Mouse (Mus musculus) limb, embryonic 14.5 days (tissue): ENCODE measurements around the gene Csf3. TPM values are rescaled to one million over a fixed set of nuclear protein-coding genes. Genes with fewer than 3 reads are reported as not detected.
"Not testable (repeated sequence)": the region's sequence is repeated elsewhere in the genome, so short reads cannot be mapped to it uniquely, and the experiment has no call there.

Experiments used
- ATAC-seq: fragments of 200-750 bp; cut with Nextera tagmentation; 2 replicates; pipeline ENCODE4 v1.8.0; 2017; ENCODE audit warnings: low read depth, moderate number of reproducible peaks, moderate TSS enrichment; ENCODE audit not compliant: low FRiP score
- DNase-seq: peaks from one replicate; pipeline ENCODE4 v3.0.0-alpha.2; 2015; ENCODE audit warnings: low spot score
- H3K27ac ChIP-seq: fragments of 300-500 bp; sonication (generic); replicated peaks from 2 replicates; pipeline ENCODE4 v1.5.1; 2014; ENCODE audit warnings: low read depth, mild to moderate bottlenecking, low read length, moderate library complexity, mixed read lengths
- H3K27me3 ChIP-seq: fragments of 300-500 bp; sonication (generic); 2 replicates; pipeline ENCODE4 v1.6.1; 2014; ENCODE audit warnings: low read length, mixed read lengths; ENCODE audit not compliant: control insufficient read depth, insufficient read depth
- H3K36me3 ChIP-seq: fragments of 300-500 bp; sonication (generic); 2 replicates; pipeline ENCODE4 v1.6.1; 2014; ENCODE audit warnings: mild to moderate bottlenecking, low read length, moderate library complexity, mixed read lengths; ENCODE audit not compliant: control insufficient read depth, insufficient read depth
- H3K4me1 ChIP-seq: fragments of 300-500 bp; sonication (generic); 2 replicates; pipeline ENCODE4 v1.6.1; 2014; ENCODE audit warnings: antibody characterized with exemption, low read length, mixed read lengths; ENCODE audit not compliant: control insufficient read depth, insufficient read depth
- H3K4me2 ChIP-seq: fragments of 300-500 bp; sonication (generic); replicated peaks from 2 replicates; pipeline ENCODE4 v1.6.1; 2014; ENCODE audit warnings: low read depth, mild to moderate bottlenecking, low read length, moderate library complexity; ENCODE audit not compliant: severe bottlenecking
- H3K4me3 ChIP-seq: fragments of 300-500 bp; sonication (generic); replicated peaks from 2 replicates; pipeline ENCODE4 v1.5.1; 2014; ENCODE audit warnings: low read length
- H3K9ac ChIP-seq: fragments of 300-500 bp; sonication (generic); 2 replicates; pipeline ENCODE4 v1.6.1; 2014; ENCODE audit warnings: mild to moderate bottlenecking, low read depth, low read length, moderate library complexity; ENCODE audit not compliant: severe bottlenecking
- H3K9me3 ChIP-seq: fragments of 300-500 bp; sonication (generic); 2 replicates; pipeline ENCODE4 v1.6.1; 2016; ENCODE audit warnings: low read length; ENCODE audit not compliant: control insufficient read depth
- POLR2A ChIP-seq: fragments of 200-500 bp; IDR thresholded peaks from 2 replicates; pipeline ENCODE4 v1.8.0; 2012; ENCODE audit warnings: inconsistent platforms, mild to moderate bottlenecking, moderate library complexity, borderline replicate concordance; ENCODE audit not compliant: insufficient read depth, insufficient read length; ENCODE audit errors: extremely low read depth
- WGBS: fragments of 180-500 bp; shearing (Covaris S2); extraction: QIAGEN DNeasy Blood & Tissue Kit; methylation state at CpG from one replicate; pipeline ENCODE4 v1.1.7; 2014; 5-methylcytosine and 5-hydroxymethylcytosine counted together
- polyA plus RNA-seq, 2 experiments: library from polyadenylated mRNA; depleted of rRNA in 1 of 2; stranded (reverse) in 1 of 2; unstranded in 1 of 2; fragments of >200 nt; fragmentation: Nextera tagmentation in 1 of 2; extraction: Ambion mirVana in 1 of 2; gene quantifications; 2 replicates each; pipeline versions ENCODE4 v1.2.1 to v1.2.3; 2012 to 2014

Csf3 gene
- 0.11 TPM in 1 of 2 replicates, not detected in the other for polyA plus RNA-seq (2012; rRNA removed)
- polyA plus RNA-seq (2014; fragmentation: Nextera tagmentation; extraction: Ambion mirVana) = not detected in 2 replicates

- 0 out of 2 replicates have a peak, but pooled peaks cover 4% of the 10 kb centered on the region for H3K4me1 ChIP-seq
- no peak for ATAC-seq
- H3K4me2 ChIP-seq = no peak within 1 kb of the TSS
- no peak within 1 kb of the TSS for H3K4me3 ChIP-seq
- WGBS = 31% methylated on average over 10 of the region's 10 CpGs
- H3K36me3 ChIP-seq = peaks cover 30% of the 10 kb centered on the region
- no peak within 1 kb of the TSS for H3K27ac ChIP-seq
- H3K27me3 ChIP-seq = no peaks in the 10 kb centered on the region
- no peak for TF ChIP-seq POLR2A
- H3K9ac ChIP-seq = no peak within 1 kb of the TSS
- no peak for DNase-seq
- H3K9me3 ChIP-seq = no peaks in the 10 kb centered on the region
Observed at GRCm38 (mm10) chr11:98701213-98701670, at the start of gene Csf3. TSS of gene Csf3 (plus strand) at chr11:98701263.

GRCm38 (mm10) chr11:98655076-98655475 is 46.0 kb upstream of the Csf3 start:
- not testable (repeated sequence) for ATAC-seq, DNase-seq, H3K27me3 ChIP-seq, H3K9ac ChIP-seq, H3K4me3 ChIP-seq, H3K9me3 ChIP-seq, H3K27ac ChIP-seq, H3K4me2 ChIP-seq, H3K4me1 ChIP-seq, H3K36me3 ChIP-seq
- 9% methylated on average over 6 of the region's 7 CpGs for WGBS

DNA sequence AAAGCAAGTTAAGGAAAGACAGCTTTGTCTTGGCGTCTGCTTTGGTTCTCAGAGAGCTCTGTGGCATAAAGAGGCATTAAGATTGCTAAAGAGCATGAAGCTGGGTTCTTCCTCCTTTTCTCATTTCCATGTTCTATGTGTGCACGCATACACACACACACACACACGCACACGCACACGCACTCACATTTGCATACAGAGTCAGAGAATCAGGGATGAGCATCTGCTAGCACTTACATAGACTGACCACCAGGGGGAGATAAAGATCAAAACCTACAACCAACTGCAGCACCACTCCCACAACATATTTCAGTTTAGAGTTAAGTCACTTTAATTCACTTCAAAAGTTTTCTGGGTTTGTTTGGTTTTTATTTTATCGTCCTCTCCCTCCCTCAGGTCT is 40.5 kb upstream of the Csf3 start:
- no peaks in the 10 kb centered on the region for H3K4me1 ChIP-seq
- TF ChIP-seq POLR2A = no peak
- peak; percentile 77 for DNase-seq
- no peak overlapping the region for H3K9ac ChIP-seq
- no peak overlapping the region for H3K27ac ChIP-seq
- 8% methylated on average over 6 of the region's 6 CpGs for WGBS
- H3K4me2 ChIP-seq = no peak overlapping the region
- no peaks in the 10 kb centered on the region for H3K27me3 ChIP-seq
- no peaks in the 10 kb centered on the region for H3K36me3 ChIP-seq
- H3K4me3 ChIP-seq = no peak overlapping the region
- H3K9me3 ChIP-seq = no peaks in the 10 kb centered on the region
- no peak for ATAC-seq

- WGBS = 23% methylated on average over 4 of the region's 4 CpGs
- H3K4me2 ChIP-seq = no peak within 1 kb of the TSS
Observed at GRCm38 (mm10) chr11:98664091-98664490, 37.0 kb upstream of the Csf3 start, which contains the start of gene Gsdma. TSS of gene Gsdma (plus strand) at chr11:98664351.

GRCm38 (mm10) chr11:98668984-98669383 is 32.1 kb upstream of the Csf3 start:
- H3K4me3 ChIP-seq = no peak overlapping the region
- H3K9me3 ChIP-seq = no peaks in the 10 kb centered on the region
- H3K4me2 ChIP-seq = no peak overlapping the region
- no peaks in the 10 kb centered on the region for H3K4me1 ChIP-seq
- no peak overlapping the region for H3K27ac ChIP-seq
- H3K27me3 ChIP-seq = 0 out of 2 replicates have a peak, but pooled peaks cover 14% of the 10 kb centered on the region
- no peak overlapping the region for H3K9ac ChIP-seq
- no peak for DNase-seq
- no peak for ATAC-seq
- no peak for TF ChIP-seq POLR2A
- H3K36me3 ChIP-seq = no peaks in the 10 kb centered on the region
- WGBS = 65% methylated on average over 2 of the region's 2 CpGs

More at GRCm38 (mm10) chr11:98664091-98664490, 37.0 kb upstream of the Csf3 start, which contains the start of gene Gsdma:
- no peaks in the 10 kb centered on the region for H3K9me3 ChIP-seq
- no peak for TF ChIP-seq POLR2A
- H3K27me3 ChIP-seq = 0 out of 2 replicates have a peak, but pooled peaks cover 14% of the 10 kb centered on the region
- no peak within 1 kb of the TSS for H3K9ac ChIP-seq
- ATAC-seq (no peak), DNase-seq (no peak)
- H3K27ac ChIP-seq = no peak within 1 kb of the TSS
- H3K4me3 ChIP-seq = no peak within 1 kb of the TSS
- H3K36me3 ChIP-seq = no peaks in the 10 kb centered on the region
- H3K4me1 ChIP-seq = no peaks in the 10 kb centered on the region
